Mouse (Mus musculus): ENCODE measurements around the gene Ndufa4l2. TPM values are rescaled to one million over a fixed set of nuclear protein-coding genes. Genes with fewer than 3 reads are reported as not detected.

Gene Ndufa4l2
- polyA plus RNA-seq, 1 experiment from 2014 or later: 20.7 TPM

DNA sequence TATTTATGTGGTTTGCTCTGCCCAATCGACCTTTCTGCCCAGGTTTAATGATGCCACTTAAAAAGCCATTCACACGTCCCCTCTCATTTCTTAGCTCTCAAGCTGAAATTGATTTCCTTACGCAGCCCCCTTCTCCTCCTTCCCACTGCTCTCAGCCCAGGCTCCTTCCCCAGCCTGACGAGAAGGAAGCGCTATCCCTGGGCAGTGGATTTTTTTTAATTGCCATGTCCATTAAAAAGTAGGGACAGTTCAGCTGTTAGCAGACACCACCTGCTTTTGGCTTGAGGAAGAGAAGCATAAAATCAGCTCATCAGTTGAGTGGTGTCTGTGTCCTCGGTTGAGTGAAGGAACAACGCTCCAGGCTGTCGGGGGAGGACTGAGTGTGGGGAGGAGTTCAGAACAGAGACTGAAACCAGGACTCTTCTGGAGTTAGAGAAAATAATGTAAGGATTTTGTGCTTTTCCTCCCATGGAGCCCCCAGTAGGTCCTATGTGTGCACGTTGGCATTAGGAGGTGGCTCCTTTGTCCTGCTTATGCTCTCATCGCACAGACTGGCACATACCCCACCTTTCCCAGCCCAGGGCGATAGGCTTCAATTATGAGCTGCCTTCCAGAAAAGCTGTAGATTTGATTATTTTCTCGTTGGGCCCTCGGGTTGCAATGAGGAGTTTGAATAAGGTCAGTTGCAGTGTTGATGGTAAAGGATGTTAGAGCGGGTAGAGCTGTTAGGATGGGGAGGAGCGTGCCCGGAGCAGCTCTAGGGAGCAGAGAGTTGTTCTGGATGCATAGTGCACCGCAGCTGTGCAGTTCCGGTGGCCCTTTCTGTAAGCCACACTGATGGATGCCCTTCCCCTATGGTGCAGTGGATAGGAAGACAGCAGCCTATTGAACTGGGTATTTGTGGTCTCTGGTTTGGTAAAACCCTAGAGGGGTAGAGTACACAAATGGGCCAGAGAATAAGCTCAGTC, 24.3 kb upstream of the Ndufa4l2 start:
- Histone ChIP-seq H3K9ac (no peak overlapping the region), H3K27ac (replicated peaks) (no peak overlapping the region), H3K27me3 (no peaks in the 10 kb centered on the region), H3K4me3 (replicated peaks) (no peak overlapping the region), H3K4me1 (replicated peaks) (no peaks in the 10 kb centered on the region), H3K9me3 (replicated peaks) (no peaks in the 10 kb centered on the region), H3K4me2 (no peak overlapping the region), H3K36me3 (replicated peaks) (peaks cover 77% of the 10 kb centered on the region)
- no peak for ATAC-seq (ENCODE audit: insufficient read depth)
- 79% methylated on average over 18 of the region's 18 CpGs for WGBS (ENCODE audit: insufficient replicate concordance)

DNA sequence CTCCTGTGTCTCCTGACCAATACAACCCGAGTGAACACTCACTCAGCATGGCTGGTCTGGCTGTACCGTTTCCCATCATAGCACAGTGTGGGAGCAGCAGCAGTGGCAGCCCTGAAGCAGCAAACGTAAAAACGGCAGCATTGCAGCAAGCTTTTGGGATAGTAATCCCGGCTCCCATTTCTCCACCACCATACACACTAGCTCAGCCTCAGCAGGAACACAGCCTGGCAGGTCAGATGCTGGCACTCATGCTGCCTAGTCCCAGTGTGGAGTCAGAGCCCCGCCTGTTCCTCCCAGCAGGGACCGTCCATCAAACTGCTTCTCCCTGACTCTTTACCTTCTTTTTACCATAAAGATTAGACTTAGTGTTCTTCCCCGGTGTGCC, 23.6 kb upstream of the Ndufa4l2 start:
- 73% methylated on average over 8 of the region's 8 CpGs for WGBS (ENCODE audit: insufficient replicate concordance)
- Histone ChIP-seq H3K9ac (no peak overlapping the region), H3K9me3 (replicated peaks) (no peaks in the 10 kb centered on the region), H3K4me1 (replicated peaks) (no peaks in the 10 kb centered on the region), H3K4me2 (no peak overlapping the region), H3K27ac (replicated peaks) (no peak overlapping the region), H3K27me3 (no peaks in the 10 kb centered on the region), H3K36me3 (replicated peaks) (peaks cover 80% of the 10 kb centered on the region), H3K4me3 (replicated peaks) (no peak overlapping the region)
- no peak for ATAC-seq (ENCODE audit: insufficient read depth)

DNA sequence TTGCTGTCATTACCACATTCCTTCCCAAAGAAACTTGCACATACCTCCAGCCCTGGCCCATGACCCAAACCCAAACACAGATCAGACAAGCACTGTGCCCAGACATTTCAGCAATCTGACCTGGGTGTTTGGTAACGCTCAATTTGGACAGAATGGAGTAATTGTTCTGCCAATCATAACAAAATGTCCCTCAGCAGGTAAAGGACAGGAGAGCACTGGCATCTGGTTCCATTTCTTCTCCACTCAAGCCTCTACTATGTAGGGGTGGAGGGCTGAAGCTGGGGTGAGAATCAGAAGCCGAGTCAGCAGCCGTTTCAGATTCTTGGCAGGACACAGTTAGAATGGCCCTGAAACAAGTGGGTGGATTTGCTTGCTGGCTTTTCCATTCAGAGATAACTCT, 22.6 kb upstream of the Ndufa4l2 start:
- no peak overlapping the region for H3K9ac ChIP-seq
- WGBS (ENCODE audit: insufficient replicate concordance): 86% methylated on average over 3 of the region's 3 CpGs
- H3K36me3 ChIP-seq (replicated peaks): peaks cover 81% of the 10 kb centered on the region
- no peaks in the 10 kb centered on the region for H3K27me3 ChIP-seq
- H3K4me1 ChIP-seq (replicated peaks): no peaks in the 10 kb centered on the region
- no peak for ATAC-seq (ENCODE audit: insufficient read depth)
- no peak overlapping the region for H3K27ac ChIP-seq (replicated peaks)
- no peak overlapping the region for H3K4me2 ChIP-seq
- no peaks in the 10 kb centered on the region for H3K9me3 ChIP-seq (replicated peaks)
- H3K4me3 ChIP-seq (replicated peaks): no peak overlapping the region

DNA sequence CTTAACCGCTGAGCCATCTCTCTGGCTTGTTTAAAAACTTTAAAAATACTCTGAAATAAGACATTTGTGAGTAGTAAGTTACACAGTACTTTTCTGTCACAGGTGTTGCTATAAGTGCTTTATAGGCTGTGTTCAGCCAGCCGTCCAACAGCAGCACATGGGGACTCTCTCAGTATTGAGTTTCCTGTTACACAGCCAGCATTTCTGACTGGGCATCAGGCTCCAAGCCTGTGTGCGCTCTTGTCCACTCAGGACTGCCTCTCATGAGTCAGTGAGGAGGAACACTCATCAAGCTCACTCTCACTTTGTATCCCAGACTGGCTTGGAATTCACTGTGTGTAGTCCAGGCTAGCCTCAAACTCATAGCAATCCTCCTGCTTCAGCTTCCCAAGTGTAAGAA, 18.6 kb upstream of the Ndufa4l2 start:
- no peak overlapping the region for H3K27ac ChIP-seq (replicated peaks)
- no peak overlapping the region for H3K4me2 ChIP-seq
- no peaks in the 10 kb centered on the region for H3K27me3 ChIP-seq
- no peaks in the 10 kb centered on the region for H3K4me1 ChIP-seq (replicated peaks)
- WGBS (ENCODE audit: insufficient replicate concordance): 81% methylated on average over 3 of the region's 3 CpGs
- H3K9ac ChIP-seq: no peak overlapping the region
- no peak overlapping the region for H3K4me3 ChIP-seq (replicated peaks)
- ATAC-seq (ENCODE audit: insufficient read depth): no peak
- peaks cover 83% of the 10 kb centered on the region for H3K36me3 ChIP-seq (replicated peaks)
- no peaks in the 10 kb centered on the region for H3K9me3 ChIP-seq (replicated peaks)

DNA sequence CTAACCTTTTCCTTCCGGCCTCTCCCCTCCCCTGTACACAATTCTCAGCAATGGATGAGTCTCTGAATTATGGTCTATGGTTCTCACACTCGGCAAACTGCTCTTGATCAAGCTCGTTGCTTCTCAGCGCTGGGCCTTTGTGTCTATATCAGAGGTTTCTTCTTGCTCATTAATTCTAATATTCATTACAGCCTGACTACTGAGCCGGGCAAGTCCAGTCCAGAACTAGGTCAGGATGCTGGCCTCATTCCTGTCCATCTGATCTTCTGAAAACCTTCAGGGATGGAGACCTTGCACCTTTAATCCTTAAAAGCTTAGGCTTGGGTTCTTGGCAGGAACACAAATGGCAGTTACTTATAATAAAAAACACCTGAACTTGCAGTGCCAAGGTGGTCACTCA, 15.3 kb upstream of the Ndufa4l2 start:
- no peaks in the 10 kb centered on the region for H3K4me1 ChIP-seq (replicated peaks)
- no peak overlapping the region for H3K4me2 ChIP-seq
- H3K36me3 ChIP-seq (replicated peaks): peaks cover 53% of the 10 kb centered on the region
- ATAC-seq (ENCODE audit: insufficient read depth): no peak
- no peaks in the 10 kb centered on the region for H3K27me3 ChIP-seq
- H3K4me3 ChIP-seq (replicated peaks): no peak overlapping the region
- H3K9me3 ChIP-seq (replicated peaks): no peaks in the 10 kb centered on the region
- no peak overlapping the region for H3K9ac ChIP-seq
- 76% methylated on average over 5 of the region's 5 CpGs for WGBS (ENCODE audit: insufficient replicate concordance)
- no peak overlapping the region for H3K27ac ChIP-seq (replicated peaks)

GRCm38 (mm10) chr10:127500042-127500441, 14.7 kb upstream of the Ndufa4l2 start:
- Histone ChIP-seq H3K4me2 (no peak overlapping the region), H3K9me3 (replicated peaks) (no peaks in the 10 kb centered on the region), H3K27me3 (no peaks in the 10 kb centered on the region), H3K9ac (no peak overlapping the region), H3K36me3 (replicated peaks) (peaks cover 47% of the 10 kb centered on the region), H3K4me3 (replicated peaks) (no peak overlapping the region), H3K27ac (replicated peaks) (no peak overlapping the region), H3K4me1 (replicated peaks) (no peaks in the 10 kb centered on the region)
- WGBS (ENCODE audit: insufficient replicate concordance): 67% methylated on average over 4 of the region's 4 CpGs
- no peak for ATAC-seq (ENCODE audit: insufficient read depth)

DNA sequence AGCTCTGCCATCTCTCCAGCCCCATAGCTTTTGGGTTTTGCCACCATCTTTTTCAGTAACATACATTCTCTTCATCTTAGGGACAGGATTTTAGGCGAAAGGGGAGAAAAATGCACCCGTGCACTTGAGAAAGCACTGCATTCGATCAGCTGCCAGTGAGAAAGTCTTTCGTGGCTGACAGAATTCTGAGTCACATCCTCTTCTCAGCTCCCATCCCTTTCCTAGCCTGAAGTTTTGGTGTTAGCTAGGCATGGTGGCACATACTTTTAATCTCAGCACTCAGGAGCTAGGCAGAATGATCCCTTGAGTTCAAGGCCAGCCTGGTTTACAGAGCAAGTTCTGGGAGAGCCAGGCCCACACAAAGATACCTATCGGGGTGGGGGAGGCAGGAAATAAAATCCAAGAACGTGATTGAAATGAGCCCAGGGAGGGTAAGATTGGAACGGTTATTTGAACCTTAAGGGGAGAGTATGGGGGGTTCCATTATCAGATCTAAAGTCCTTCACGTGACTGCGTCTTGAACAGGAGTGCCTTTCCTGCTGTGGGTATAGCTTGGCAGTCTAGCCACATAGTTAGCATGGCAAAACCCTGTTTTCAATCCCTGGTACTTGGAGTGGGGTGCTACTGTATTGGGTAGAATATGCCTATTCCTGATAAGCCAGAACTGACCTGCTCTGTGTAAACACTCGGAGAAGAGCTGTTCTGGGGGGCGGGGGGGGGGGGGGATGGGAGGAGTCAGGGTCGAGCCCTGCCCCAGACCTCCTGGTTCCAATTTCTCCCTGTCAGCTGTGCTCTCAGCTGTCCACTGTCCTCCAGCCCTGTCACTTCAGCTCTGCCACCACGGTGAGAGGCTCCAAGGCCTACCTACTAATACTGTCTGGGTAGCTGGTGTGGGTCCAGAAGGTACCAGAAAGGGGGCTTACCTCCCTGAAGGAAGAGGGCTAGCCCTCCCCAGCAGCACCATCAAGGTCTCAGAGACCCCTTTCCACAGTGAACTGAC, 13.6 kb upstream of the Ndufa4l2 start, which contains the start of gene Stac3:
Gene Stac3, plus strand, starts transcription at position 793 of the 1,000 bp plus-strand sequence.
- Histone ChIP-seq H3K27me3 (peaks cover 6% of the 10 kb centered on the region; the same call in 1 of the 2 replicates), H3K27ac (replicated peaks) (no peak within 1 kb of the TSS), H3K4me2 (no peak within 1 kb of the TSS), H3K36me3 (replicated peaks) (peaks cover 38% of the 10 kb centered on the region), H3K9me3 (replicated peaks) (no peaks in the 10 kb centered on the region), H3K4me1 (replicated peaks) (no peaks in the 10 kb centered on the region), H3K9ac (no peak within 1 kb of the TSS), H3K4me3 (replicated peaks) (no peak within 1 kb of the TSS)
- no peak for ATAC-seq (ENCODE audit: insufficient read depth)
- 57% methylated on average over 13 of the region's 13 CpGs for WGBS (ENCODE audit: insufficient replicate concordance)

GRCm38 (mm10) chr10:127508239-127508638, 6.5 kb upstream of the Ndufa4l2 start:
- peaks cover 36% of the 10 kb centered on the region for H3K4me1 ChIP-seq (replicated peaks)
- no peaks in the 10 kb centered on the region for H3K36me3 ChIP-seq (replicated peaks)
- ATAC-seq (ENCODE audit: insufficient read depth): no peak
- no peak overlapping the region for H3K9ac ChIP-seq
- H3K4me3 ChIP-seq (replicated peaks): peak overlapping the region; percentile 35; the same call in 1 of the 2 replicates
- H3K9me3 ChIP-seq (replicated peaks): no peaks in the 10 kb centered on the region
- WGBS (ENCODE audit: insufficient replicate concordance): 3% methylated on average over 15 of the region's 15 CpGs
- peak overlapping the region; percentile 67 for H3K4me2 ChIP-seq
- peaks cover 77% of the 10 kb centered on the region for H3K27me3 ChIP-seq
- H3K27ac ChIP-seq (replicated peaks): no peak overlapping the region

DNA sequence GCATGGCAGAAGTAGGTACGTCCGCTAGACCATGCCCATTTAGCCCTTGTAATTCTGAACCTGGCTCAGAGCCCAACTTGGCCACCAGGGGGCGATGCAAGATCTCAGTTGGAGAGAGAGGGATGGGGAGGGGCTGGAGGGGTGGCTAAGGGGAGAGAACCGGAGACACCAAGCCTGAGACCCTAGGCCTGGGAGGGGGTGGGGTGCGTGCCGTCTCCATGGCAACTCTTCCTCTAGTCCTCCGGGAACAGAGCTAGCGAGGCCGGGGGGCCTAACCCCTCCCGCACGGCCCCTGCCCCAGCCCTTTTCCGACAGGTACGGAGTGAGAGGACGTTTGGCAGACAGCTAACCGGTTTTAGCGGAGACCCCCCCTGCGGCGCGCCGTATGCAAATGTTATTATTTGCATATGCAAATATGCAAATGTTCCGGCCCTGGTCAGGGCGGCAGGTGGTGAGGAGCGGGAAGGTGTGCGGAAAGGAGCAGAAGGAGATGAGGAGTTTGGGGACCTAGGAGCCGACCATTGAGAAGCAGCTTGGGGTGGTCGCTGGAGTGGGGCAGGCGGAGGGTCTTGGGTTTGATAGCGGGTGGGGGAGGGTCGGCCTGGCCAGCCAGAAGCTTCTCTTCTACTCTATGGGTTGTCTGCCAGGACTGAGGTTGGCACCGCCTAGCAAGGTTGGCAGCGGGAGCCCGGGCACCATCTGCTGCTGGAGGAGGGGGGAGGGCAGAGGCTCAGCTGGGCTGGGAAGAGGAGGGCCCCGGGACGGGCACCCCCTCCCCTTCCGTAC, 5.5 kb upstream of the Ndufa4l2 start:
- H3K9me3 ChIP-seq (replicated peaks): no peaks in the 10 kb centered on the region
- 3% methylated on average over 35 of the region's 35 CpGs for WGBS (ENCODE audit: insufficient replicate concordance)
- H3K36me3 ChIP-seq (replicated peaks): no peaks in the 10 kb centered on the region
- H3K9ac ChIP-seq: no peak overlapping the region
- H3K4me1 ChIP-seq (replicated peaks): peaks cover 46% of the 10 kb centered on the region
- peaks cover 87% of the 10 kb centered on the region for H3K27me3 ChIP-seq
- no peak overlapping the region for H3K27ac ChIP-seq (replicated peaks)
- ATAC-seq (ENCODE audit: insufficient read depth): no peak
- peak overlapping the region; percentile 35 for H3K4me3 ChIP-seq (replicated peaks)
- H3K4me2 ChIP-seq: peak overlapping the region; percentile 67

- Histone ChIP-seq H3K27ac (replicated peaks) (no peak overlapping the region), H3K9ac (no peak overlapping the region), H3K4me3 (replicated peaks) (peak overlapping the region; percentile 35; the same call in 1 of the 2 replicates), H3K4me2 (peak overlapping the region; percentile 67; the same call in 1 of the 2 replicates), H3K4me1 (replicated peaks) (peaks cover 54% of the 10 kb centered on the region), H3K27me3 (peaks cover 95% of the 10 kb centered on the region), H3K36me3 (replicated peaks) (no peaks in the 10 kb centered on the region), H3K9me3 (replicated peaks) (no peaks in the 10 kb centered on the region)
- 10% methylated on average over 17 of the region's 17 CpGs for WGBS (ENCODE audit: insufficient replicate concordance)
- no peak for ATAC-seq (ENCODE audit: insufficient read depth)
These were observed 4.7 kb upstream of the Ndufa4l2 start for GRCm38 (mm10) chr10:127509837-127510701.
